Mouse (Mus musculus) CH12.LX (cell line): ENCODE data around the gene Egf. TPM values are rescaled to one million over a fixed set of nuclear protein-coding genes. Genes with fewer than 3 reads are reported as not detected.
A peak's percentile ranks its signal among the peaks of the same experiment; 100 is the strongest.

ENCODE experiments used
- DNase-seq: peaks from one replicate; pipeline ENCODE4 v3.0.0-alpha.2; 2013; ENCODE audit errors: extremely low read depth
- H3K27ac ChIP-seq: 2 replicates; pipeline ENCODE4 v1.5.1; 2012; ENCODE audit warnings: low read depth, mild to moderate bottlenecking, control low read depth, moderate library complexity; ENCODE audit not compliant: insufficient read depth
- H3K27me3 ChIP-seq: replicated peaks from 2 replicates; pipeline ENCODE3; 2012; ENCODE audit warnings: inconsistent platforms
- H3K36me3 ChIP-seq, 2 experiments: replicated peaks in 1 of 2; 2 replicates each; pipeline versions ENCODE3 to v1.6.1; 2012; ENCODE audit warnings: inconsistent platforms in 1 of 2, low read length in 1 of 2, mild to moderate bottlenecking in 1 of 2, mixed read lengths in 1 of 2, moderate library complexity in 1 of 2; ENCODE audit not compliant: control insufficient read depth in 1 of 2, insufficient read depth in 1 of 2
- H3K4me1 ChIP-seq, 2 experiments: 2 replicates each; pipeline ENCODE4 v1.6.1; 2012; ENCODE audit warnings: inconsistent platforms in 1 of 2, moderate library complexity in 1 of 2; ENCODE audit not compliant: insufficient read depth in 2 of 2, control insufficient read depth in 1 of 2
- H3K4me2 ChIP-seq: 2 replicates; pipeline ENCODE4 v1.6.1; 2012; ENCODE audit warnings: low read depth, mild to moderate bottlenecking, control low read depth; ENCODE audit not compliant: poor library complexity, insufficient read depth, severe bottlenecking
- H3K4me3 ChIP-seq, 3 experiments: fragments of 150-350 bp in 1 of 3; sonication (generic) in 1 of 3; replicated peaks in 1 of 3; 2 replicates each; pipeline versions ENCODE3 to v1.5.1; 2011 to 2012; ENCODE audit warnings: low read depth in 2 of 3, low read length in 2 of 3, mild to moderate bottlenecking in 2 of 3, moderate library complexity in 2 of 3, control low read depth in 1 of 3, improper control_type of control experiment in 1 of 3, inconsistent platforms in 1 of 3, mixed read lengths in 1 of 3; ENCODE audit not compliant: poor library complexity in 1 of 3
- H3K79me2 ChIP-seq: replicated peaks from 2 replicates; pipeline ENCODE4 v1.6.1; 2012; ENCODE audit warnings: mild to moderate bottlenecking, moderate library complexity; ENCODE audit not compliant: control insufficient read depth, poor library complexity, insufficient read depth, severe bottlenecking; ENCODE audit errors: extremely low read depth
- H3K9ac ChIP-seq: 2 replicates; pipeline ENCODE4 v1.6.1; 2012; ENCODE audit warnings: low read depth, mild to moderate bottlenecking, control low read depth, moderate library complexity; ENCODE audit not compliant: insufficient read depth
- H3K9me3 ChIP-seq: replicated peaks from 2 replicates; pipeline ENCODE3; 2012; ENCODE audit warnings: low read length, inconsistent platforms, mixed read lengths
- BHLHE40 ChIP-seq: IDR thresholded peaks from 2 replicates; pipeline ENCODE4 v1.6.1; 2011; ENCODE audit warnings: mild to moderate bottlenecking, low read depth, low read length, improper control_type of control experiment
- CTCF ChIP-seq, 2 experiments: IDR thresholded peaks in 1 of 2; conservative IDR thresholded peaks in 1 of 2; 2 replicates each; pipeline ENCODE4 v1.5.1; 2011 to 2012; ENCODE audit warnings: low read depth in 2 of 2, low read length in 2 of 2, improper control_type of control experiment in 1 of 2, inconsistent platforms in 1 of 2, mild to moderate bottlenecking in 1 of 2, moderate library complexity in 1 of 2
- E2F4 ChIP-seq: IDR thresholded peaks from 2 replicates; pipeline ENCODE4 v1.6.1; 2011; ENCODE audit warnings: low read depth, low read length, improper control_type of control experiment; ENCODE audit not compliant: insufficient replicate concordance
- ELF1 ChIP-seq: IDR thresholded peaks from 2 replicates; pipeline ENCODE4 v1.6.1; 2014; ENCODE audit warnings: low read depth, mild to moderate bottlenecking, inconsistent platforms, low read length, improper control_type of control experiment
- EP300 ChIP-seq: IDR thresholded peaks from 2 replicates; pipeline ENCODE4 v1.6.1; 2011; ENCODE audit warnings: low read length, improper control_type of control experiment
- ETS1 ChIP-seq: conservative IDR thresholded peaks from 2 replicates; pipeline ENCODE4 v1.6.1; 2012; ENCODE audit warnings: low read depth, mild to moderate bottlenecking, inconsistent platforms, low read length, improper control_type of control experiment, moderate library complexity
- GABPA ChIP-seq: IDR thresholded peaks from 2 replicates; pipeline ENCODE4 v1.6.1; 2012; ENCODE audit warnings: low read depth, low read length, improper control_type of control experiment, inconsistent platforms; ENCODE audit not compliant: insufficient replicate concordance
- HCFC1 ChIP-seq: IDR thresholded peaks from 2 replicates; pipeline ENCODE4 v1.6.1; 2012; ENCODE audit warnings: low read depth, mild to moderate bottlenecking, inconsistent platforms, low read length, improper control_type of control experiment
- IRF4 ChIP-seq: IDR thresholded peaks from 2 replicates; pipeline ENCODE4 v1.6.1; 2014; ENCODE audit warnings: low read depth, mild to moderate bottlenecking, inconsistent platforms, low read length, improper control_type of control experiment
- JUN ChIP-seq: IDR thresholded peaks from 2 replicates; pipeline ENCODE4 v1.6.1; 2011; ENCODE audit warnings: low read depth, mild to moderate bottlenecking, low read length, improper control_type of control experiment, moderate library complexity; ENCODE audit not compliant: insufficient read depth
- JUND ChIP-seq: conservative IDR thresholded peaks from 2 replicates; pipeline ENCODE4 v1.6.1; 2011; ENCODE audit warnings: low read depth, low read length, improper control_type of control experiment
- MAFK ChIP-seq: IDR thresholded peaks from 2 replicates; pipeline ENCODE4 v1.6.1; 2011; ENCODE audit warnings: low read length, improper control_type of control experiment; ENCODE audit not compliant: insufficient replicate concordance
- MAX ChIP-seq: IDR thresholded peaks from 2 replicates; pipeline ENCODE4 v1.6.1; 2011; ENCODE audit warnings: low read length, improper control_type of control experiment
- MEF2A ChIP-seq: IDR thresholded peaks from 2 replicates; pipeline ENCODE4 v1.6.1; 2014; ENCODE audit warnings: low read depth, mild to moderate bottlenecking, inconsistent platforms, low read length, improper control_type of control experiment, borderline replicate concordance
- MXI1 ChIP-seq: IDR thresholded peaks from 2 replicates; pipeline ENCODE4 v1.6.1; 2011; ENCODE audit warnings: mild to moderate bottlenecking, low read depth, low read length, improper control_type of control experiment
- NELFE ChIP-seq: IDR thresholded peaks from 2 replicates; pipeline ENCODE4 v1.6.1; 2011; ENCODE audit warnings: low read depth, low read length, improper control_type of control experiment
- PAX5 ChIP-seq: IDR thresholded peaks from 2 replicates; pipeline ENCODE4 v1.6.1; 2012; ENCODE audit warnings: low read length, inconsistent platforms, mixed read lengths
- POLR2A ChIP-seq: IDR thresholded peaks from 2 replicates; pipeline ENCODE4 v1.6.1; 2011; ENCODE audit warnings: low read depth, mild to moderate bottlenecking, improper control_type of control experiment, low read length
- POLR2AphosphoS2 ChIP-seq: IDR thresholded peaks from 2 replicates; pipeline ENCODE4 v1.6.1; 2011; ENCODE audit warnings: low read depth, low read length, improper control_type of control experiment
- SMC3 ChIP-seq: IDR thresholded peaks from 2 replicates; pipeline ENCODE4 v1.6.1; 2011; ENCODE audit warnings: low read depth, low read length, improper control_type of control experiment
- UBTF ChIP-seq: IDR thresholded peaks from 2 replicates; pipeline ENCODE4 v1.6.1; 2012; ENCODE audit warnings: low read depth, mild to moderate bottlenecking, inconsistent platforms, low read length, improper control_type of control experiment, moderate library complexity
- USF1 ChIP-seq: IDR thresholded peaks from 2 replicates; pipeline ENCODE4 v1.6.1; 2014; ENCODE audit warnings: low read depth, mild to moderate bottlenecking, inconsistent platforms, low read length, improper control_type of control experiment
- ZC3H11A ChIP-seq: IDR thresholded peaks from 2 replicates; pipeline ENCODE4 v1.6.1; 2012; ENCODE audit warnings: low read depth, mild to moderate bottlenecking, inconsistent platforms, low read length, improper control_type of control experiment
- ZMIZ1 ChIP-seq: IDR thresholded peaks from 2 replicates; pipeline ENCODE4 v1.6.1; 2012; ENCODE audit warnings: low read depth, mild to moderate bottlenecking, inconsistent platforms, low read length, improper control_type of control experiment
- dilution Hi-C: fragments of 300-500 bp; cut with MboI; formaldehyde crosslinking; loops from 2 replicates; pipeline ENCODE4 v1.14.3; 2020; ENCODE audit warnings: low sequenced_read_pairs; ENCODE audit not compliant: extremely low pct_unique_long_range_greater_than_20kb, extremely low pct_ligation_motif_present
- in situ Hi-C: fragments of 300-500 bp; cut with MboI; formaldehyde crosslinking; loops from 3 replicates; pipeline ENCODE4 v1.14.3; 2019; ENCODE audit warnings: low sequenced_read_pairs, low pct_ligation_motif_present, low pct_unique_long_range_greater_than_20kb, mixed read lengths
- polyA plus RNA-seq: library from polyadenylated mRNA; unstranded; fragments of >175 nt; gene quantifications from 2 replicates; pipeline ENCODE4 v1.2.1, GENCODE M21; 2012; ENCODE audit warnings: low read depth; ENCODE audit not compliant: insufficient read length
- total RNA-seq, 2 experiments: library from RNA; depleted of rRNA; stranded (reverse); fragments of 300-350 nt in 1 of 2; fragments of >200 nt in 1 of 2; gene quantifications; 2 replicates each; pipeline ENCODE4 v1.2.3; 2012 to 2014

Egf gene
- total and polyA plus RNA-seq, 3 experiments: 2.3 to 4.1 (median 3.9) TPM

DNA sequence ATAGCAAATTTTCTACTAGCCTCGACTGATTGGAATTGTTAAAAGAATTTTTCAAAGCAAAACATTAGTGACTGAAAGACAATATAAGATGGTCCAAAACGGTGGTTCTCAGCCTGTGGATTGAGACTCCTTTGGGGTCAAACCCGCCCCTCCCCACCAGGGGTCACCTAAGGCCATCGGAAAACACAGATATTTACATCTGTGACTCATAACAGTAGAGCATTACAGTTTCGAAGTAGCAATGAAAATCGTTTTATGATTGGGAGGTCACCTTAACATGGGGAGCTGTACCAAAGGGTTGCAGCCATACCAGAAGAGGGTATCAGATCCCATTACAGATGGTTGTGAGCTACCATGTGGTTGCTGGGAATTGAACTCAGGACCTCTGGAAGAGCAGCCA is 16.1 kb upstream of the Egf start:
- Histone ChIP-seq H3K27ac (no peak overlapping the region), H3K9me3 (no peaks in the 10 kb centered on the region), H3K4me3 (no peak overlapping the region), H3K4me2 (no peak overlapping the region), H3K36me3 (no peaks in the 10 kb centered on the region), H3K4me1 (peaks cover 0 to 3% of the 10 kb centered on the region in 2 experiments; a peak in 1 of 4 replicates), H3K79me2 (no peaks in the 10 kb centered on the region), H3K27me3 (no peaks in the 10 kb centered on the region), H3K9ac (no peak overlapping the region)
- TF ChIP-seq ELF1 (no peak), EP300 (0 out of 2 replicates have a peak, but pooled peaks have one; percentile 22), POLR2A (no peak), E2F4 (no peak), MXI1 (no peak), IRF4 (peak; percentile 80), MAX (no peak), MAFK (no peak), ZMIZ1 (no peak), CTCF (conservative IDR thresholded peaks at IDR 0.05 in 1 of 2, IDR thresholded peaks at IDR 0.05 in 1 of 2; ENCODE audit: low read depth in 2 of 2, low read length in 2 of 2) (0 out of 4 replicates have a peak, but pooled peaks of 1 of the 2 experiments have one; percentile 13), PAX5 (no peak), ZC3H11A (no peak), SMC3 (no peak), HCFC1 (no peak), BHLHE40 (no peak), NELFE (no peak), POLR2AphosphoS2 (no peak), JUND (peak; percentile 77), GABPA (no peak), ETS1 (no peak)
- in situ Hi-C loops (no loop called here), dilution Hi-C loops (no loop called here)
- DNase-seq: no peak

- Histone ChIP-seq H3K36me3 (no peaks in the 10 kb centered on the region), H3K27me3 (no peaks in the 10 kb centered on the region), H3K4me3 (no peak overlapping the region), H3K27ac (no peak overlapping the region), H3K4me1 (peaks cover 0 to 3% of the 10 kb centered on the region in 2 experiments; a peak in 1 of 4 replicates), H3K9me3 (no peaks in the 10 kb centered on the region), H3K4me2 (no peak overlapping the region), H3K9ac (no peak overlapping the region), H3K79me2 (no peaks in the 10 kb centered on the region)
- dilution Hi-C loops: no loop called here
- in situ Hi-C loops: no loop called here
- no peak for DNase-seq
- TF ChIP-seq MAFK: no peak
- no peak for TF ChIP-seq UBTF
- TF ChIP-seq JUND: no peak
- no peak for TF ChIP-seq ZMIZ1
- TF ChIP-seq MEF2A: no peak
- TF ChIP-seq NELFE: no peak
- no peak for TF ChIP-seq POLR2AphosphoS2
- TF ChIP-seq CTCF (conservative IDR thresholded peaks at IDR 0.05 in 1 of 2, IDR thresholded peaks at IDR 0.05 in 1 of 2; ENCODE audit: low read depth in 2 of 2, low read length in 2 of 2): no peak
- no peak for TF ChIP-seq JUN
- no peak for TF ChIP-seq HCFC1
- no peak for TF ChIP-seq BHLHE40
- TF ChIP-seq USF1: no peak
- TF ChIP-seq SMC3: no peak
- no peak for TF ChIP-seq MXI1
- no peak for TF ChIP-seq POLR2A
Observed at GRCm38 (mm10) chr3:129766971-129767794, 12.1 kb upstream of the Egf start.
